Mouse (Mus musculus) CH12.LX (cell line): ENCODE data around the gene Dusp2.

Source experiments
- CHD2 ChIP-seq: IDR thresholded peaks from 2 replicates; pipeline ENCODE4 v1.6.1; 2011; ENCODE audit warnings: low read length, improper control_type of control experiment
- CTCF ChIP-seq, 2 experiments: IDR thresholded peaks in 1 of 2; conservative IDR thresholded peaks in 1 of 2; 2 replicates each; pipeline ENCODE4 v1.5.1; 2011 to 2012; ENCODE audit warnings: low read depth in 2 of 2, low read length in 2 of 2, improper control_type of control experiment in 1 of 2, inconsistent platforms in 1 of 2, mild to moderate bottlenecking in 1 of 2, moderate library complexity in 1 of 2
- MAFK ChIP-seq: IDR thresholded peaks from 2 replicates; pipeline ENCODE4 v1.6.1; 2011; ENCODE audit warnings: low read length, improper control_type of control experiment; ENCODE audit not compliant: insufficient replicate concordance
- NELFE ChIP-seq: IDR thresholded peaks from 2 replicates; pipeline ENCODE4 v1.6.1; 2011; ENCODE audit warnings: low read depth, low read length, improper control_type of control experiment
- PAX5 ChIP-seq: IDR thresholded peaks from 2 replicates; pipeline ENCODE4 v1.6.1; 2012; ENCODE audit warnings: low read length, inconsistent platforms, mixed read lengths
- POLR2A ChIP-seq: IDR thresholded peaks from 2 replicates; pipeline ENCODE4 v1.6.1; 2011; ENCODE audit warnings: low read depth, mild to moderate bottlenecking, improper control_type of control experiment, low read length
- TCF12 ChIP-seq: IDR thresholded peaks from 2 replicates; pipeline ENCODE4 v1.6.1; 2014; ENCODE audit warnings: low read depth, mild to moderate bottlenecking, inconsistent platforms, low read length, improper control_type of control experiment
- UBTF ChIP-seq: IDR thresholded peaks from 2 replicates; pipeline ENCODE4 v1.6.1; 2012; ENCODE audit warnings: low read depth, mild to moderate bottlenecking, inconsistent platforms, low read length, improper control_type of control experiment, moderate library complexity
- USF2 ChIP-seq: conservative IDR thresholded peaks from 2 replicates; pipeline ENCODE4 v1.6.1; 2011; ENCODE audit warnings: low read depth, low read length, improper control_type of control experiment
- ZC3H11A ChIP-seq: IDR thresholded peaks from 2 replicates; pipeline ENCODE4 v1.6.1; 2012; ENCODE audit warnings: low read depth, mild to moderate bottlenecking, inconsistent platforms, low read length, improper control_type of control experiment
- ZMIZ1 ChIP-seq: IDR thresholded peaks from 2 replicates; pipeline ENCODE4 v1.6.1; 2012; ENCODE audit warnings: low read depth, mild to moderate bottlenecking, inconsistent platforms, low read length, improper control_type of control experiment

DNA sequence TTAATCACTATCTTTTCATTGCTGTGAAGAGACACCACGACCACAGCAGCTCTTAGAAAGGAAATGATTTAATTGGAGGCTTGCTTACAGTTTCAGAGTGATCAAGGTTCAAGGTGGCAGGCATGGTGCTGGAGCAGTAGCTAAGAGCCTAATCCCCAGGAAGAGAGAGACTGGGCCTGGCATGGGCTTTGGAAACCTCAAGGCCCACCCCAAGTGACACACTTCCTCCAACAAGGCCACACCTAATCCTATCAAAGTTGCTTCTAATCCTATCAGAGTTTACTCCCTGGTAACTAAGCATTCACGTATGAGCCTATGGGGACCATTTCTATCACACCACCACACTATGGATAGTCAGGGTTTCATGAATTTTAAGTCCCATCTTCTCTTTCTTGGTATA is 25.7 kb upstream of the Dusp2 start:
- TF ChIP-seq CTCF (conservative IDR thresholded peaks at IDR 0.05 in 1 of 2, IDR thresholded peaks at IDR 0.05 in 1 of 2; ENCODE audit: low read depth in 2 of 2, low read length in 2 of 2) (no peak), ZMIZ1 (no peak), POLR2A (no peak), UBTF (no peak), NELFE (no peak), PAX5 (no peak), TCF12 (no peak), CHD2 (no peak), USF2 (no peak), MAFK (no peak), ZC3H11A (no peak)
